Mouse (Mus musculus) forebrain, postnatal 0 days (tissue): ENCODE data around the gene Slc8a1. TPM values are rescaled to one million over a fixed set of nuclear protein-coding genes. Genes with fewer than 3 reads are reported as not detected.

Experiments
- ATAC-seq: fragments of 200-750 bp; cut with Nextera tagmentation; 2 replicates; pipeline ENCODE4 v1.8.0; 2017; ENCODE audit warnings: mild to moderate bottlenecking, moderate library complexity
- DNase-seq: peaks from one replicate; pipeline ENCODE4 v3.0.0-alpha.2; 2015
- H3K27ac ChIP-seq: fragments of 300-500 bp; sonication (generic); 2 replicates; pipeline ENCODE4 v1.5.1; 2014; ENCODE audit warnings: low read depth, mild to moderate bottlenecking, antibody characterized with exemption, low read length, moderate library complexity, mixed read lengths
- H3K27me3 ChIP-seq: fragments of 300-500 bp; sonication (generic); 2 replicates; pipeline ENCODE4 v1.6.1; 2014; ENCODE audit warnings: mild to moderate bottlenecking, low read length, mixed read lengths; ENCODE audit not compliant: insufficient read depth
- H3K36me3 ChIP-seq: fragments of 300-500 bp; sonication (generic); 2 replicates; pipeline ENCODE4 v1.6.1; 2014; ENCODE audit warnings: mild to moderate bottlenecking, moderate library complexity; ENCODE audit not compliant: insufficient read depth
- H3K4me1 ChIP-seq: fragments of 300-500 bp; sonication (generic); 2 replicates; pipeline ENCODE4 v1.6.1; 2014; ENCODE audit warnings: antibody characterized with exemption; ENCODE audit not compliant: insufficient read depth
- H3K4me2 ChIP-seq: fragments of 300-500 bp; sonication (generic); 2 replicates; pipeline ENCODE4 v1.6.1; 2014; ENCODE audit warnings: low read depth, mild to moderate bottlenecking, moderate library complexity
- H3K4me3 ChIP-seq: fragments of 300-500 bp; sonication (generic); 2 replicates; pipeline ENCODE4 v1.5.1; 2014; ENCODE audit warnings: low read depth, low read length, mixed read lengths
- H3K9ac ChIP-seq: fragments of 300-500 bp; sonication (generic); 2 replicates; pipeline ENCODE4 v1.6.1; 2014; ENCODE audit warnings: mild to moderate bottlenecking
- H3K9me3 ChIP-seq: fragments of 300-500 bp; sonication (generic); 2 replicates; pipeline ENCODE4 v1.6.1; 2016; ENCODE audit warnings: low read length
- CTCF ChIP-seq: sonication (generic); IDR thresholded peaks from 2 replicates; pipeline ENCODE4 v1.5.1; 2016; ENCODE audit warnings: antibody characterized with exemption, control low read depth, low read depth
- WGBS: fragments of 180-500 bp; shearing (Covaris S2); extraction: QIAGEN DNeasy Blood & Tissue Kit; methylation state at CpG from one replicate; pipeline ENCODE4 v1.1.7; 2014; 5-methylcytosine and 5-hydroxymethylcytosine counted together
- polyA plus RNA-seq: library from polyadenylated mRNA; unstranded; fragments of >200 nt; fragmentation: Nextera tagmentation; extraction: Ambion mirVana; gene quantifications from 2 replicates; pipeline ENCODE4 v1.2.1, GENCODE M21; 2015
- total RNA-seq: library from RNA; depleted of rRNA; stranded (reverse); fragments of >200 nt; gene quantifications from 2 replicates; pipeline ENCODE4 v1.2.3, GENCODE M21; 2014

The Slc8a1 gene
- total and polyA plus RNA-seq, 2 experiments from 2014 or later, result 16.9 to 143 TPM

DNA sequence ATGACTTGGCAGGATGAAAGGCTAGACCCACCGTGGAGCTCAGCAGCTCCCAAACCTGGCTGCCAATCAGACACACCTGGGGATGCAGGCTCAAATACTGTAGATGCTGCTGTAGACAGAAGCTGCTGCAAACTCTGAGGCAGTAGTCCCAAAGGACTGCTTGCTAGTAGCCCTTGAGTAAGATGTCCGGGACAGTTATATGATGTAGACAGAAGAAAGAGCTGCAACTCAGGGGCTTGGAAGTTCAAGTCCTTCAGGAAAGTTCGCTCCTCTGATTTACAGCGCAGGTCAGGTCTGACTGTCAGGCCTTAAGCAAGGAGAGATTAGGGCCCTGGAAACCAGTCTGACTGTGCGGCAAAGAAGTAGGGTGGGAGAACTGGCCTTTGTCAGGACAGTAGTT, 66.9 kb downstream of the Slc8a1 start:
- peak overlapping the region; percentile 86 for H3K9ac ChIP-seq
- H3K9me3 ChIP-seq, result no peaks in the 10 kb centered on the region
- TF ChIP-seq CTCF, result no peak
- peak overlapping the region; percentile 70 for H3K4me2 ChIP-seq
- DNase-seq, result peak; percentile 27
- no peak for ATAC-seq
- peaks cover 4% of the 10 kb centered on the region for H3K4me1 ChIP-seq
- no peaks in the 10 kb centered on the region for H3K36me3 ChIP-seq
- no peaks in the 10 kb centered on the region for H3K27me3 ChIP-seq
- H3K27ac ChIP-seq, result peak overlapping the region; percentile 98; the same call in 1 of the 2 replicates
- 0 out of 2 replicates have a peak overlapping the region, but pooled peaks have one; percentile 60 for H3K4me3 ChIP-seq
- WGBS, result 22% methylated on average over 5 of the region's 5 CpGs

DNA sequence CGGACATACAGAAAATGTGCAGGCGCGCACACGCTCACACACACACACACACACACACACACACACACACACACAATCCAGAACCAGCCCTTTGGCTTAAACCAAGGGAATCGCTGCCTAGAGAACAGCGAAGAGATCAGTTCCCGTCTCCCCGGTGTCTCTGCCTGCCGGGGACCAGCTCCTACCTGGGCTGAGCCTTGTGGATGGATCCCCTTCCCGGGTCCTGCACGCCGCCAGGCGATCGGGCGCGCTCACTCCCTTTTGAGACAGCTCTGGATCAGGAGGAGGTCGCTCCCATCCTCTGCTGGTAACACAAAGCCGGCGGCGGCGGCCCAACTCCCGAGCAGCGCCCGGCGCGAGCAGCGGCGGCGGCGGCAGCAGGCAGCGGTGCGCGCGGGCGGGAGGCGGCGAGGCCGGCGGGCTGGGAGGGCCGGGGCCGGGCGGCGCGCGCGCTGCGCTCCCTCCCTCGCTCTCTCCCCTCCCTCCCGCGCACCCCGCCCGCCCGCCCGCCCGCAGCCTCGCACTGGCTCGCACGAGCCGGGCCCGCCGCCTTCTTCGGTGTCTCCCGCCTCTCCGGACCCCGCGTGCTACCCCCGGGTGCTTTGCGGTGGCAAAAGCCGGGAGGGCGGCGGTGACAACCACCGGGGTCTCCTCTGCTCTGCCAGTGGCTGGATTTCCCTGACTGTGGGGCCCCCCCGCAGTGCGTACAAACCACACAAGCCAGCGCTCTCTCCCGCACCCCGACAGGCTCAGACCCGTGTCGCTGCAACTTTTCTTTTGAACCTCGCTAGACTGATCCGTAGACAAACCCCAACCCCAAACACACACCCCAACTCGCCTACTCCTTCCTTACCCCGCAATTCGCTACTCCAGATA, 68.1 kb downstream of the Slc8a1 start:
- peak; percentile 80 for DNase-seq
- 1% methylated on average over 40 of the region's 84 CpGs for WGBS
- H3K4me3 ChIP-seq, result peak overlapping the region; percentile 60
- H3K9ac ChIP-seq, result peak overlapping the region; percentile 86
- H3K4me2 ChIP-seq, result peak overlapping the region; percentile 70
- peak; percentile 80 for ATAC-seq
- TF ChIP-seq CTCF, result no peak
- peak overlapping the region; percentile 98 for H3K27ac ChIP-seq
- H3K27me3 ChIP-seq, result no peaks in the 10 kb centered on the region
- peaks cover 4% of the 10 kb centered on the region for H3K4me1 ChIP-seq
- H3K36me3 ChIP-seq, result no peaks in the 10 kb centered on the region
- H3K9me3 ChIP-seq, result no peaks in the 10 kb centered on the region

DNA sequence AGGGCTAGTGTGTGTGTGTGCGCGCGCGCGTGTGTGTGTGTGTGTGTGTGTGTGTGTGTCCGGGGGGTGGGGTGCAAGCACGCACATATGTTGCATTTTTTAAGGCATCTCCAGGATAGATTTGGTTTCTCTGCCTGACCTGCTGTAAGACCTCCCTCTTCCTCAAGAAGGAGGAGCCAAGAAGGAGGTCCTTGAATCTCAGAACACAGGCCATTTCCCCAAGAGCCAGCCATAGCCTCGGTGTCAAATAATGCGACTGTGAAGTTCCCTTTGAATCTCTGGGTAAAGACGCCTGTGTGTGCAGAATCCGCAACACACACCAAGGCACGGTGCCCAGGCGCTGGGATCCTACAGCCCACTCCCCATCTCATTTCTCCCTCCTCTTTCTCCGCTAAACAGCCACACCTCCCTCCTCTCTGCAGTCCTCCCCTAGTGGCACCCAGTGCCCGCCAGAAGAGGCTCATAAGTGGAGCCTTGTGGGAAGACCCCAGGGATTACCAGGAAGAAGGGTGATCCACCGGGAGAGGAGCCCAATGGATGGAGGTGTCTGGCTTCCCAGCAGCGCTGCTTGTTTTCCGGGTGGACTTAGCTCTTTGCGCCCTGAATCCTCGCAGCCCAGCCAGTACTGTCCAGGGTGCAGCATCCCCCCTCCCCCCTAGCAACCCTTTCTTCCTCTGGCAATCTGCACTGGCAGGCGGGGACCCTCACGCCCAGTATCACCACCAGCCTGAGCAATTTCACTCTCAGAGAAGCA, 68.9 kb downstream of the Slc8a1 start:
- no peaks in the 10 kb centered on the region for H3K36me3 ChIP-seq
- peak overlapping the region; percentile 86 for H3K9ac ChIP-seq
- H3K4me2 ChIP-seq, result peak overlapping the region; percentile 70
- H3K4me3 ChIP-seq, result peak overlapping the region; percentile 60
- H3K27ac ChIP-seq, result peak overlapping the region; percentile 98
- WGBS, result 1% methylated on average over 22 of the region's 22 CpGs
- no peaks in the 10 kb centered on the region for H3K9me3 ChIP-seq
- H3K27me3 ChIP-seq, result no peaks in the 10 kb centered on the region
- peaks cover 4% of the 10 kb centered on the region for H3K4me1 ChIP-seq
- peak; percentile 84 for DNase-seq
- peak; percentile 77 for ATAC-seq
- TF ChIP-seq CTCF, result peak; percentile 38

DNA sequence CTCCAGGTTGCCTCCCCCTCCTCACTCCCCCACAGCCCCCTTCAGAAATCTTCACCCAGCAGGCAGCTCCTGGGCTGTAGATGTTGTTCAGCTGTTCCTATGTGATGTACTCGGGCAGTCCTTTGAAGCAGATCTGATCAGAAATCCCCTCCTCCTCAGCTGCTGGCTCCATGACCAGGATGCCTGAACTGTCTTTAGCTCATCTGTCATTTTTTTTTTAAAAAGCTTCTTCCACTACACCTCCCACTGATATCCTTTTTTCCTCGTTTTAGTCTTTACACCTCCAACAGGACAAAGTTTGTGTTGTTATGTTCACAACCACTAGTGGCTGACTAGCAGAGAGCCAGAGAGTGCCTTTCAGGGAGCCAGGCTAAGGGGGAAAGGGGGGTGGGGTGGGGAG, 69.7 kb downstream of the Slc8a1 start:
- Histone ChIP-seq H3K4me1 (peaks cover 4% of the 10 kb centered on the region), H3K27me3 (no peaks in the 10 kb centered on the region), H3K9me3 (no peaks in the 10 kb centered on the region), H3K4me2 (peak overlapping the region; percentile 70), H3K4me3 (peak overlapping the region; percentile 60), H3K9ac (peak overlapping the region; percentile 86), H3K36me3 (no peaks in the 10 kb centered on the region), H3K27ac (peak overlapping the region; percentile 98)
- TF ChIP-seq CTCF, result no peak; the same call in 1 of the 2 replicates
- DNase-seq, result no peak
- ATAC-seq, result no peak
- 5% methylated on average over 2 of the region's 2 CpGs for WGBS

DNA sequence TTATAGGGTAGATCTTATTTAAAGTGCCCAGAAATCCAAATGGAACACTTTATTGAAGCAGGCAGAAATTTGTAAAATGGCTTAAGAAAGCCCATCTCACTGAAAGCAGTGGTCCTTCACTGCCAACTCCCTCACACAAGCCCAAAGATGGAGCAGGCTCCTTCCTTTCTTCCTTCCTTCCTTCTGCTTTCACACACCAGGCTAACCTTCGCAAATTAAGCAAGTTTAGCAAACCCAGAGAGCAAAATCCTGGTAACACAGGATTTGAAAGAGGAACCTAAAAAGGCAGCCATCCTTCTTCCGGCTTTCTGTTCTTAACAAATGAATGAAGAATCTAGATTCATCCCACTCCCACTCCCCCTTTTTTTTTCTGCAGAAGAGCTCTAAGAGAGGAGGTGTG, 70.2 kb downstream of the Slc8a1 start:
- ATAC-seq, result no peak
- peaks cover 4% of the 10 kb centered on the region for H3K4me1 ChIP-seq
- WGBS, result 45% methylated on average over 2 of the region's 2 CpGs

DNA sequence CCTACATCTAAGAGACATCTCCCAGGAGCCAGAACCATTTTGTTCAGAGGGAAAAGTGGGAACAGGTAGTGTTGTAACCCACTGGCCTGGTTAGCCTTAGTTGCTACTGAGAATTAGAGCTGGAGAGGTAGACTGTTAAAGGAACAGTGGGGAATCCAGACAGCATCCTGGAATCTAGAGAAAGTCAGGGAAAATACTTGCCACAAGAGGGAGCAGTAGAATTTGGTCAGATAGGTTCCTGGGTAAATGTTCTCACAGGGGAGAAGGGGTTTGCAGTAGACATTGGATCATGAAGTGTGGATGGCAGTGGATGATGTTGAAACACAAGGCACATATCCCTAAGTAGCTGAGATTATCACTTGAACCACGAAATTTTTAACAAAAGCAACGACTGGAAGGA, 71.6 kb downstream of the Slc8a1 start:
- Histone ChIP-seq H3K9me3 (no peaks in the 10 kb centered on the region), H3K4me1 (peaks cover 4% of the 10 kb centered on the region), H3K4me2 (peak overlapping the region; percentile 70), H3K27ac (no peak overlapping the region), H3K27me3 (no peaks in the 10 kb centered on the region), H3K4me3 (peak overlapping the region; percentile 60), H3K36me3 (no peaks in the 10 kb centered on the region), H3K9ac (peak overlapping the region; percentile 18; the same call in 1 of the 2 replicates)
- DNase-seq (peak; percentile 71), ATAC-seq (no peak)
- WGBS, result 30% methylated on average over 2 of the region's 2 CpGs
- TF ChIP-seq CTCF, result peak; percentile 81

More for the DNA sequence above, 70.2 kb downstream of the Slc8a1 start:
- Histone ChIP-seq H3K4me3 (peak overlapping the region; percentile 60), H3K36me3 (no peaks in the 10 kb centered on the region), H3K27me3 (no peaks in the 10 kb centered on the region), H3K27ac (peak overlapping the region; percentile 58), H3K9ac (peak overlapping the region; percentile 86), H3K4me2 (peak overlapping the region; percentile 70), H3K9me3 (no peaks in the 10 kb centered on the region)
- DNase-seq, result no peak
- TF ChIP-seq CTCF, result no peak

DNA sequence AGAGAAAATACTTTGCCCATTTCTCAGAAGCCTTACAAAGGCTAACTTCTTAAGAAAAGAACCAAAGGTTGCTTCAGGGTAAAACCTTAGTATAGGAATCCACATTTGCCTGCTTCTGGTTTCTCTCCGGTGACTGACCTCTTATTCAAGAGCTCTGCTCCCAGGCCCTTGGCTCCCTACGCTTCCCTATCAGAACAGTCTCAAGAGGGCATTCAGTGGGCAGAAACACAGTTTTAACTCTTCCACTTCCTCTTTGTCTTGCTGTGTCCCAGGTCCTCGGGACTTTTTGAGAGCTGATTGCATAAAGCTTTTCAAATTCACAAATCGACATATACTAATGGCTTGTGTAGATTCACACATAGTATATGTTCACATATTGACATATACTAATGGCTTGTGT, 73.3 kb downstream of the Slc8a1 start:
- 81% methylated on average over 4 of the region's 4 CpGs for WGBS
- Histone ChIP-seq H3K4me2 (no peak overlapping the region), H3K27me3 (no peaks in the 10 kb centered on the region), H3K4me1 (peaks cover 4% of the 10 kb centered on the region), H3K36me3 (no peaks in the 10 kb centered on the region), H3K4me3 (no peak overlapping the region), H3K27ac (no peak overlapping the region), H3K9ac (no peak overlapping the region), H3K9me3 (no peaks in the 10 kb centered on the region)
- ATAC-seq, result no peak
- DNase-seq, result no peak
- TF ChIP-seq CTCF, result no peak
